Mouse (Mus musculus): ENCODE measurements around the gene Pigc. TPM values are rescaled to one million over a fixed set of nuclear protein-coding genes. Genes with fewer than 3 reads are reported as not detected.
A peak's percentile ranks its signal among the peaks of the same experiment; 100 is the strongest.

The Pigc gene
- polyA plus RNA-seq, 1 experiment from 2014 or later, result 20.7 TPM

GRCm38 (mm10) chr1:161972233-161972632 is 3.2 kb downstream of the Pigc start:
- no peak overlapping the region for H3K4me2 ChIP-seq (ENCODE audit: low read depth, low read length)
- no peak overlapping the region for H3K4me3 ChIP-seq (ENCODE audit: low read depth, low read length)
- no peaks in the 10 kb centered on the region for H3K36me3 ChIP-seq (replicated peaks; ENCODE audit: insufficient read depth, low read length)
- no peak overlapping the region for H3K9ac ChIP-seq (replicated peaks)
- H3K27me3 ChIP-seq (ENCODE audit: insufficient read depth, low read length), result no peaks in the 10 kb centered on the region
- H3K4me1 ChIP-seq (ENCODE audit: insufficient read depth), result peaks cover 20% of the 10 kb centered on the region
- no peak for DNase-seq
- no peak for ATAC-seq
- no peaks in the 10 kb centered on the region for H3K9me3 ChIP-seq (ENCODE audit: low read length)
- H3K27ac ChIP-seq (ENCODE audit: low read depth), result no peak overlapping the region
- WGBS (ENCODE audit: insufficient replicate concordance), result 80% methylated on average over 8 of the region's 8 CpGs
- TF ChIP-seq EP300 (IDR thresholded peaks at IDR 0.05; ENCODE audit: low read depth), result no peak
- no peak for TF ChIP-seq CTCF (IDR thresholded peaks at IDR 0.05; ENCODE audit: low read depth)

- no peak overlapping the region for H3K27ac ChIP-seq (ENCODE audit: low read depth)
- peaks cover 12% of the 10 kb centered on the region; the same call in 1 of the 2 replicates for H3K4me1 ChIP-seq (ENCODE audit: insufficient read depth)
- H3K27me3 ChIP-seq (ENCODE audit: insufficient read depth, low read length), result no peaks in the 10 kb centered on the region
- peak; percentile 65 for ATAC-seq
- peak; percentile 81 for DNase-seq
- 42% methylated on average over 16 of the region's 16 CpGs for WGBS (ENCODE audit: insufficient replicate concordance)
- no peaks in the 10 kb centered on the region for H3K9me3 ChIP-seq (ENCODE audit: low read length)
- H3K4me3 ChIP-seq (ENCODE audit: low read depth, low read length), result no peak overlapping the region
- TF ChIP-seq EP300 (IDR thresholded peaks at IDR 0.05; ENCODE audit: low read depth) (no peak), CTCF (IDR thresholded peaks at IDR 0.05; ENCODE audit: low read depth) (peak; percentile 99)
- H3K4me2 ChIP-seq (ENCODE audit: low read depth, low read length), result no peak overlapping the region; the same call in 1 of the 2 replicates
- H3K36me3 ChIP-seq (replicated peaks; ENCODE audit: insufficient read depth, low read length), result no peaks in the 10 kb centered on the region
- no peak overlapping the region for H3K9ac ChIP-seq (replicated peaks)
Observed at GRCm38 (mm10) chr1:161976255-161977182, 7.5 kb downstream of the Pigc start.

GRCm38 (mm10) chr1:161977331-161977730 is 8.3 kb downstream of the Pigc start:
- Histone ChIP-seq H3K36me3 (replicated peaks; ENCODE audit: insufficient read depth, low read length) (no peaks in the 10 kb centered on the region), H3K9me3 (ENCODE audit: low read length) (no peaks in the 10 kb centered on the region), H3K4me1 (ENCODE audit: insufficient read depth) (peaks cover 12% of the 10 kb centered on the region; the same call in 1 of the 2 replicates), H3K9ac (replicated peaks) (no peak overlapping the region), H3K4me2 (ENCODE audit: low read depth, low read length) (no peak overlapping the region), H3K27me3 (ENCODE audit: insufficient read depth, low read length) (no peaks in the 10 kb centered on the region), H3K4me3 (ENCODE audit: low read depth, low read length) (no peak overlapping the region), H3K27ac (ENCODE audit: low read depth) (no peak overlapping the region)
- TF ChIP-seq CTCF (IDR thresholded peaks at IDR 0.05; ENCODE audit: low read depth), result no peak
- TF ChIP-seq EP300 (IDR thresholded peaks at IDR 0.05; ENCODE audit: low read depth), result no peak
- DNase-seq, result no peak
- no peak for ATAC-seq
- 79% methylated on average over 4 of the region's 4 CpGs for WGBS (ENCODE audit: insufficient replicate concordance)

GRCm38 (mm10) chr1:161978173-161978700 is 9.3 kb downstream of the Pigc start:
- ATAC-seq (no peak), DNase-seq (no peak)
- Histone ChIP-seq H3K27ac (ENCODE audit: low read depth) (no peak overlapping the region), H3K4me3 (ENCODE audit: low read depth, low read length) (no peak overlapping the region), H3K9me3 (ENCODE audit: low read length) (no peaks in the 10 kb centered on the region), H3K9ac (replicated peaks) (no peak overlapping the region), H3K4me1 (ENCODE audit: insufficient read depth) (peaks cover 12% of the 10 kb centered on the region; the same call in 1 of the 2 replicates), H3K27me3 (ENCODE audit: insufficient read depth, low read length) (no peaks in the 10 kb centered on the region), H3K4me2 (ENCODE audit: low read depth, low read length) (no peak overlapping the region), H3K36me3 (replicated peaks; ENCODE audit: insufficient read depth, low read length) (no peaks in the 10 kb centered on the region)
- TF ChIP-seq EP300 (IDR thresholded peaks at IDR 0.05; ENCODE audit: low read depth), result no peak
- no peak for TF ChIP-seq CTCF (IDR thresholded peaks at IDR 0.05; ENCODE audit: low read depth)
- WGBS (ENCODE audit: insufficient replicate concordance), result 80% methylated on average over 5 of the region's 5 CpGs

GRCm38 (mm10) chr1:161979536-161979935 is 10.6 kb downstream of the Pigc start, which contains the start of gene 4930558K02Rik:
TSS of gene 4930558K02Rik (minus strand) at chr1:161979636.
- Histone ChIP-seq H3K36me3 (replicated peaks; ENCODE audit: insufficient read depth, low read length) (no peaks in the 10 kb centered on the region), H3K4me2 (ENCODE audit: low read depth, low read length) (no peak within 1 kb of the TSS), H3K4me1 (ENCODE audit: insufficient read depth) (peaks cover 6% of the 10 kb centered on the region; the same call in 1 of the 2 replicates), H3K27ac (ENCODE audit: low read depth) (no peak within 1 kb of the TSS), H3K9me3 (ENCODE audit: low read length) (no peaks in the 10 kb centered on the region), H3K27me3 (ENCODE audit: insufficient read depth, low read length) (no peaks in the 10 kb centered on the region), H3K4me3 (ENCODE audit: low read depth, low read length) (no peak within 1 kb of the TSS), H3K9ac (replicated peaks) (no peak within 1 kb of the TSS)
- DNase-seq (no peak), ATAC-seq (no peak)
- 58% methylated on average over 1 of the region's 1 CpGs for WGBS (ENCODE audit: insufficient replicate concordance)
- TF ChIP-seq CTCF (IDR thresholded peaks at IDR 0.05; ENCODE audit: low read depth) (no peak), EP300 (IDR thresholded peaks at IDR 0.05; ENCODE audit: low read depth) (no peak)

GRCm38 (mm10) chr1:161980046-161980445 is 11.1 kb downstream of the Pigc start:
- Histone ChIP-seq H3K27ac (ENCODE audit: low read depth) (no peak overlapping the region), H3K4me1 (ENCODE audit: insufficient read depth) (peaks cover 6% of the 10 kb centered on the region; the same call in 1 of the 2 replicates), H3K4me3 (ENCODE audit: low read depth, low read length) (no peak overlapping the region), H3K9me3 (ENCODE audit: low read length) (no peaks in the 10 kb centered on the region), H3K4me2 (ENCODE audit: low read depth, low read length) (no peak overlapping the region), H3K27me3 (ENCODE audit: insufficient read depth, low read length) (no peaks in the 10 kb centered on the region), H3K36me3 (replicated peaks; ENCODE audit: insufficient read depth, low read length) (no peaks in the 10 kb centered on the region), H3K9ac (replicated peaks) (no peak overlapping the region)
- ATAC-seq (no peak), DNase-seq (no peak)
- WGBS (ENCODE audit: insufficient replicate concordance), result 67% methylated on average over 2 of the region's 2 CpGs
- TF ChIP-seq CTCF (IDR thresholded peaks at IDR 0.05; ENCODE audit: low read depth), result no peak
- no peak for TF ChIP-seq EP300 (IDR thresholded peaks at IDR 0.05; ENCODE audit: low read depth)
